Mouse (Mus musculus): ENCODE measurements at regions not wholly inside any gene's neighbourhood (a gene's known extent, or its start where the extent isn't known, plus 50 kb on each side); places are given as distances from the start of the nearest gene placed in this dataset.

GRCm38 (mm10) chr1:35619476-35619875, 448.7 kb upstream of the Hs6st1 start:
- peak; percentile 9 to 62 for DNase-seq (ENCODE audit: low read depth in 1 of 2, low spot score in 2 of 2)
- TF ChIP-seq CTCF (IDR thresholded peaks at IDR 0.05; ENCODE audit: extremely low read depth, insufficient read depth, insufficient read length, insufficient replicate concordance) (no peak), POLR2A (IDR thresholded peaks at IDR 0.05; ENCODE audit: low read depth, low read length) (no peak)
- Histone ChIP-seq H3K4me1 (ENCODE audit: control insufficient read depth, insufficient read depth, insufficient read length) (peaks cover 11% of the 10 kb centered on the region; the same call in 1 of the 2 replicates), H3K4me3 (ENCODE audit: extremely low read depth, insufficient read depth, insufficient read length) (no peak overlapping the region), H3K36me3 (ENCODE audit: control insufficient read depth, insufficient read depth, low read length) (no peaks in the 10 kb centered on the region), H3K27ac (ENCODE audit: insufficient read depth, low read length) (peak overlapping the region; percentile 48), H3K27me3 (ENCODE audit: control insufficient read depth, insufficient read depth, low read length) (no peaks in the 10 kb centered on the region)
- WGBS: 66% methylated on average over 4 of the region's 4 CpGs

GRCm38 (mm10) chr1:35642595-35642994, 425.6 kb upstream of the Hs6st1 start:
- Histone ChIP-seq H3K4me3 (ENCODE audit: extremely low read depth, insufficient read depth, insufficient read length) (no peak overlapping the region), H3K27me3 (ENCODE audit: control insufficient read depth, insufficient read depth, low read length) (no peaks in the 10 kb centered on the region), H3K36me3 (ENCODE audit: control insufficient read depth, insufficient read depth, low read length) (no peaks in the 10 kb centered on the region), H3K4me1 (ENCODE audit: control insufficient read depth, insufficient read depth, insufficient read length) (no peaks in the 10 kb centered on the region), H3K27ac (ENCODE audit: insufficient read depth, low read length) (no peak overlapping the region)
- 54% methylated on average over 7 of the region's 7 CpGs for WGBS
- DNase-seq (ENCODE audit: low read depth in 1 of 2, low spot score in 2 of 2): no peak
- TF ChIP-seq POLR2A (IDR thresholded peaks at IDR 0.05; ENCODE audit: low read depth, low read length) (no peak), CTCF (IDR thresholded peaks at IDR 0.05; ENCODE audit: extremely low read depth, insufficient read depth, insufficient read length, insufficient replicate concordance) (no peak)

- Histone ChIP-seq H3K4me3 (ENCODE audit: extremely low read depth, insufficient read depth, insufficient read length) (peak overlapping the region; percentile 35), H3K27me3 (ENCODE audit: control insufficient read depth, insufficient read depth, low read length) (no peaks in the 10 kb centered on the region), H3K36me3 (ENCODE audit: control insufficient read depth, insufficient read depth, low read length) (no peaks in the 10 kb centered on the region), H3K27ac (ENCODE audit: insufficient read depth, low read length) (peak overlapping the region; percentile 90), H3K4me1 (ENCODE audit: control insufficient read depth, insufficient read depth, insufficient read length) (peaks cover 28% of the 10 kb centered on the region)
- DNase-seq (ENCODE audit: low read depth in 1 of 2, low spot score in 2 of 2): peak; percentile 64 to 73
- 28% methylated on average over 13 of the region's 13 CpGs for WGBS
- TF ChIP-seq POLR2A (IDR thresholded peaks at IDR 0.05; ENCODE audit: low read depth, low read length): no peak
- TF ChIP-seq CTCF (IDR thresholded peaks at IDR 0.05; ENCODE audit: extremely low read depth, insufficient read depth, insufficient read length, insufficient replicate concordance): no peak
Measured at GRCm38 (mm10) chr1:35653119-35653956, 414.9 kb upstream of the Hs6st1 start.

- no peak overlapping the region for H3K4me3 ChIP-seq (ENCODE audit: extremely low read depth, insufficient read depth, insufficient read length)
- no peak for TF ChIP-seq POLR2A (IDR thresholded peaks at IDR 0.05; ENCODE audit: low read depth, low read length)
- no peaks in the 10 kb centered on the region for H3K4me1 ChIP-seq (ENCODE audit: control insufficient read depth, insufficient read depth, insufficient read length)
- no peak overlapping the region for H3K27ac ChIP-seq (ENCODE audit: insufficient read depth, low read length)
- no peaks in the 10 kb centered on the region for H3K27me3 ChIP-seq (ENCODE audit: control insufficient read depth, insufficient read depth, low read length)
- H3K36me3 ChIP-seq (ENCODE audit: control insufficient read depth, insufficient read depth, low read length): no peaks in the 10 kb centered on the region
- 84% methylated on average over 4 of the region's 4 CpGs for WGBS
- no peak for DNase-seq (ENCODE audit: low read depth in 1 of 2, low spot score in 2 of 2)
Measured at GRCm38 (mm10) chr1:35663006-35663405, 405.2 kb upstream of the Hs6st1 start.

GRCm38 (mm10) chr1:35673524-35673923, 394.7 kb upstream of the Hs6st1 start:
- H3K36me3 ChIP-seq (ENCODE audit: control insufficient read depth, insufficient read depth, low read length): no peaks in the 10 kb centered on the region
- no peak for TF ChIP-seq POLR2A (IDR thresholded peaks at IDR 0.05; ENCODE audit: low read depth, low read length)
- no peak for TF ChIP-seq CTCF (IDR thresholded peaks at IDR 0.05; ENCODE audit: extremely low read depth, insufficient read depth, insufficient read length, insufficient replicate concordance)
- H3K4me3 ChIP-seq (ENCODE audit: extremely low read depth, insufficient read depth, insufficient read length): no peak overlapping the region
- no peak overlapping the region for H3K27ac ChIP-seq (ENCODE audit: insufficient read depth, low read length)
- WGBS: 85% methylated on average over 4 of the region's 4 CpGs
- no peaks in the 10 kb centered on the region for H3K27me3 ChIP-seq (ENCODE audit: control insufficient read depth, insufficient read depth, low read length)
- DNase-seq (ENCODE audit: low read depth in 1 of 2, low spot score in 2 of 2): no peak
- H3K4me1 ChIP-seq (ENCODE audit: control insufficient read depth, insufficient read depth, insufficient read length): no peaks in the 10 kb centered on the region

- no peaks in the 10 kb centered on the region for H3K27me3 ChIP-seq (ENCODE audit: control insufficient read depth, insufficient read depth, low read length)
- TF ChIP-seq CTCF (IDR thresholded peaks at IDR 0.05; ENCODE audit: extremely low read depth, insufficient read depth, insufficient read length, insufficient replicate concordance): no peak
- no peak for TF ChIP-seq POLR2A (IDR thresholded peaks at IDR 0.05; ENCODE audit: low read depth, low read length)
- DNase-seq (ENCODE audit: low read depth in 1 of 2, low spot score in 2 of 2): no peak
- H3K36me3 ChIP-seq (ENCODE audit: control insufficient read depth, insufficient read depth, low read length): no peaks in the 10 kb centered on the region
- no peak overlapping the region for H3K27ac ChIP-seq (ENCODE audit: insufficient read depth, low read length)
- WGBS: 94% methylated on average over 1 of the region's 1 CpGs
- no peaks in the 10 kb centered on the region for H3K4me1 ChIP-seq (ENCODE audit: control insufficient read depth, insufficient read depth, insufficient read length)
- H3K4me3 ChIP-seq (ENCODE audit: extremely low read depth, insufficient read depth, insufficient read length): no peak overlapping the region
Measured at GRCm38 (mm10) chr1:35673992-35674391, 394.2 kb upstream of the Hs6st1 start.

GRCm38 (mm10) chr1:35682511-35682949, 385.7 kb upstream of the Hs6st1 start:
- no peak overlapping the region for H3K4me3 ChIP-seq (ENCODE audit: extremely low read depth, insufficient read depth, insufficient read length)
- no peak overlapping the region for H3K27ac ChIP-seq (ENCODE audit: insufficient read depth, low read length)
- no peak for TF ChIP-seq POLR2A (IDR thresholded peaks at IDR 0.05; ENCODE audit: low read depth, low read length)
- no peak for TF ChIP-seq CTCF (IDR thresholded peaks at IDR 0.05; ENCODE audit: extremely low read depth, insufficient read depth, insufficient read length, insufficient replicate concordance)
- DNase-seq (ENCODE audit: low read depth in 1 of 2, low spot score in 2 of 2): no peak
- H3K36me3 ChIP-seq (ENCODE audit: control insufficient read depth, insufficient read depth, low read length): no peaks in the 10 kb centered on the region
- H3K4me1 ChIP-seq (ENCODE audit: control insufficient read depth, insufficient read depth, insufficient read length): no peaks in the 10 kb centered on the region
- no peaks in the 10 kb centered on the region for H3K27me3 ChIP-seq (ENCODE audit: control insufficient read depth, insufficient read depth, low read length)
- WGBS: 86% methylated on average over 8 of the region's 8 CpGs
